Mouse (Mus musculus) kidney, adult 2 months (tissue): ENCODE measurements at regions not wholly inside any gene's neighbourhood (a gene's known extent, or its start where the extent isn't known, plus 50 kb on each side); places are given as distances from the start of the nearest gene placed in this dataset.

Experiments
- CTCF ChIP-seq: fragments of 200-500 bp; conservative IDR thresholded peaks from 2 replicates; pipeline ENCODE4 v1.5.1; 2011; ENCODE audit warnings: low read depth, mild to moderate bottlenecking, control low read depth, low read length, moderate library complexity, mixed read lengths; ENCODE audit not compliant: insufficient read depth, insufficient read length
- POLR2A ChIP-seq: fragments of 200-500 bp; IDR thresholded peaks from one replicate; pipeline ENCODE4 v1.6.1; 2011; ENCODE audit warnings: low read depth, low read length, control low read depth

DNA sequence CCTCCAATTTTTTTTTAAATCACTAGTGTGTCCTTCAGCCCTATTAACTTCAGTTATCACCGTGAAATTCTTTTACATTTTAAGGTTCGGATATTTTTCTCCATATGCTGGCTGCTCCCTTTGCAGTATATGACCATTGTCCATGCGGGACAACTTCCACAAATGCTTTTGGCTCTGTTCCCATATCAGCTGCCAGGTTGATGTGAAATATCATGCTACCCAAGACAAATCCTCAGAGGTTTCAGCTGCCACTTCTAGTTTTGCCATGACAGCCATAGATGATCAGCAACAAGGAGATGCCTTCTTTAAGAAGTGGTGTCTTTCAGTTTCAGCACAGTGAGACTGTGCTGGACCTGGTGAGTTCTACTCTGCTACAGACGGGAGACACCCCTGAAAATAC lies 457.2 kb upstream of the Ccdc54 start:
- TF ChIP-seq POLR2A (no peak), CTCF (no peak)
